Mouse (Mus musculus) monocyte, adult 59 days (primary cell): ENCODE data around the gene Uggt1. TPM values are rescaled to one million over a fixed set of nuclear protein-coding genes. Genes with fewer than 3 reads are reported as not detected.

Experiments
- total RNA-seq, 2 experiments: library from RNA; stranded (reverse); gene quantifications; one replicate each; pipeline ENCODE4 v1.2.4; 2023

Uggt1 gene
- total RNA-seq: 10 to 100 TPM; 82.4 to 94.4 TPM

GRCm38 (mm10) chr1:36244058-36244827 lies at the start of gene Uggt1:
TSS of gene Uggt1 (minus strand) at chr1:36244720.

DNA sequence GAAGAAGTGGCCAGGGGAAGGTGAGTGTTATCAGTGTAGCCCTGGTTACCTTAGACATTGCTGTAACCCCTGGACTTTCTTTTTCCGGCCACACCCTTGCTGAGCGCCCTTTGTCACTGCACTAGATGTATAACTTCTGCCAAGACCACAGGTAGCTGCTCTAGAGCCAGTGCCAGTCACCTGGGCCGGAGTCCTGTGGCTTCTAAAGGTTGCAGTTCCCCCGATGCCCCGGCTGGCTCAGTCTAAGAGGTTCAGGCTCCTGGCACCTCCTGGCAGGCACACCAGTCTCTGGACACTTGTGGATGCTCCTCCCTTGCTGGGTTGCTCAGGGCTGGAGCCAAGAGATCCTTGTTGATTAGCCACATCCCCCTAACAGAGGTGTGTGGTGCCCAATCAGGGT lies 29.9 kb upstream of the Uggt1 start, which contains the start of gene Neurl3:
Gene Neurl3, minus strand, starts transcription at position 225 of the 400 bp plus-strand sequence.

Other genes starting within 250 kb of the Uggt1 start
- gene Hs6st1, start 176.3 kb downstream of the Uggt1 start, total RNA-seq: 100 to 1,000 TPM; 105 to 134 TPM
- gene Neurl3, start 30.0 kb upstream of the Uggt1 start, total RNA-seq: 100 to 1,000 TPM; 240 to 311 TPM
- 100 to 1,000 TPM; 117 to 133 TPM for gene Arid5a, start 63.0 kb upstream of the Uggt1 start, total RNA-seq
- 10 to 100 TPM; 69.2 to 82.0 TPM for gene Kansl3, start 124.5 kb upstream of the Uggt1 start, total RNA-seq
- gene Fer1l5, start 127.6 kb upstream of the Uggt1 start, total RNA-seq: not detected
- gene Lman2l, start 200.6 kb upstream of the Uggt1 start, total RNA-seq: 10 to 100 TPM; 37.5 to 39.6 TPM
- 10 to 100 TPM; 38.2 to 39.4 TPM for gene Cnnm4, start 226.9 kb upstream of the Uggt1 start, total RNA-seq